Mouse (Mus musculus): ENCODE measurements around the gene Mtg1. TPM values are rescaled to one million over a fixed set of nuclear protein-coding genes. Genes with fewer than 3 reads are reported as not detected.
A peak's percentile ranks its signal among the peaks of the same experiment; 100 is the strongest.
"Not testable (repeated sequence)": the region's sequence is repeated elsewhere in the genome, so short reads cannot be mapped to it uniquely, and the experiment has no call there.

Gene Mtg1
- total RNA-seq, 2 experiments from 2014 or later: not detected

DNA sequence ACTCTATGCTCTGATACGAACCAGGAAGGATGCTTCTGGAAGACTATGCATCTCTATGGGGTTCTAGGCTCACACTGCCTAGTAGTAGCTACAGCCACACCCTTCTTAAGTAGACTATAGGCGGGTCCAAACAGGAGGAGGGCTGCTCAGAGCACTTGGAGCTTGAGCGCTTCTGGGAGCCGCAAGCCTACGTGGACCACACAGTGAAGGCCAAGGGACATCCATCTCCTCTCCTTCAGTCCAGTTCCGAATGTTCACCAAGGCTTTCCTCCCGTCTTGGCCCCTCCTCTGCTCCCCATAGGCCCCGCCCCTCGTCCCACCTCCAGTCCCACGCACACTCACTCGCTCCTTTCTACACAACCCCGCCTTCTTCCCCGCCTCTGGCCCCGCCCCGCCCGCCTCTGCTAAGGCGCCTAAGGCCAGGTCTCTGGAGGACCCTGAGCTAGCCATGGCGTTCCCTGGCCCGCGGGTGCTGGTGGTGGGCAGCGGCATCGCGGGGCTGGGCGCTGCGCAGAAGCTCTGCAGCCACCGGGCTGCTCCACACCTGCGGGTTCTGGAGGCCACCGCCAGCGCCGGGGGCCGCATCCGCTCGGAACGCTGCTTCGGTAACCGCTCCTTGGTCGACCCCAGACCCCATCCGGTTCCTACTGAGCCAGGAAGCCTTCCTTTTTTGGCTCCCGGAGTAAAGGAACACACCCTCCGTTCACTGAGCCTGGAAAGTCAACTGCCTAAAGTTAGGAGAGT is 11.9 kb upstream of the Mtg1 start:
- peak; percentile 96 for ATAC-seq (replicated peaks; ENCODE audit: low FRiP score, poor library complexity, severe bottlenecking)

DNA sequence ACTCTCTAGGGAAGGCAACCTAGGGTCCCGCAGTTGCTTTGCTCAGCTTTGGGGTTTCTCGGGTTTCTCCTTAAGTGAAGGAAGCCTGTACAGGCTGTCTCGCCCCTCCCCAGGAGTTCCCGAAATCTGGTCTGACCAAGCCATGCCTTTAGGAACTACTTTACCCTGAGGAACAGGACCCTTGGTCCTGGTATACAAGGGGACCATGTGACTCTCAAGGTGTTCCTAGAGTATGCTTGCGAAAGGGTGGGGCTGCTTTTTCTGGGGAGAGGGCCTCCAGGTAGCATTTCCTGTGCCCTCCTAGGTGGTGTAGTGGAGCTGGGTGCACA is 11.4 kb upstream of the Mtg1 start:
- no peak for ATAC-seq (replicated peaks; ENCODE audit: low FRiP score, poor library complexity, severe bottlenecking)

DNA sequence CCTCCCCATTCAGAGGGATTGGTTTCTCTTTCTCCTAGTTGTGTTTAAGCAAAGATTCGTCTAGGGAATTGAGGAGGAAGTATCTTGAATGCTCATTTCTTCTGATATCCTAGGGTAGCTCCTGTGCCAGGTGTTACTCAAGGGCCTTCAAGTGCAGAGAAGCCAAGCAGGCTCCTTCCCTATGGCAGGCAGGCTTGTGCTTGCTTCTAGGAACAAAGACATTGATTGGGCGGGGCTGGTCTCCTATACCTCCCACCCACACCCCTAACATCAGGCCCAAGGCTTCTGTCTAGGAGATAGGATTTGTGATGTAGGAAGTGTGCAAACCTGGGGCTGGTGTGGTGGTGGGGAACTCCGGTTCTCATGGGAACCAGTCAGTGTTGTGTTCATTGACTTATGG is 10.4 kb upstream of the Mtg1 start:
- no peak for ATAC-seq (replicated peaks; ENCODE audit: low FRiP score, poor library complexity, severe bottlenecking)

DNA sequence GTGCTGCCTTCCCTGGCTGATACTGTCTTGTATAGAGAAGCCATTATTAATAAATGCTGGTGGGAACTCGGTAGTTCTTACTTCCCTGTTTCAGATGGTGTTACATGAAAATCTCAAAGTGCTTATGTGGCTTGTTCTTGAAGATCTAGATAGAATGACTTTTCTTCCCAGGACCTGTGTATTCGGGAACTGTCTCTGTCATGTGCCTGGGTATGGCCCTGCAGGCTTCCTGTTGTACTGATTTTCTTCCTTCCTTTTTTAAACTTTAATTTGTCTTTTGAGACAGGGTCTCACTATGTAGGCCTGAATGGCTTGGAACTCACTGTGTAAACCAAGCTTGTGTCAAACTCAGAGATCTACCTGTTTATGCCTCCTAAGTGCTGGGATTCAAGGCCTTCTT is 9.5 kb upstream of the Mtg1 start:
- ATAC-seq (replicated peaks; ENCODE audit: low FRiP score, poor library complexity, severe bottlenecking): no peak

DNA sequence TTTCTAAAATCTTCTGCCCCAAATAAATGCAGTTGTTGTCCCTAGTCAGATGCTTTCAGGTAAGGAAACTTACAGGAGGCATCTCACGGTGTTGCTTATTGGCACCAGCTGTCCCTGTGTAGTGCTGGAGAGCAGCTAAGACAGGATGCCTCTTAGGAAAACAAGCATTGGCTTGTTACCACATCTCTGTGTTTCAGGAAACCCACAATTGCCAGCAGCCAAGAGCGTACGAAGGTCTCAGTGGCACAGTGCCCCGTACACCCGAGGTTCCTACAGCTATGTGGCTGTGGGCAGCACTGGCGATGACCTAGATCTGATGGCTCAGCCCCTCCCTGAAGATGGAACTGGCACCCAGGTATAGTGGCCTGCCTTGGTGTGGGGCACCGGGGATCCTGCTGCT is 5.2 kb upstream of the Mtg1 start:
- not testable (repeated sequence) for ATAC-seq (replicated peaks; ENCODE audit: low FRiP score, poor library complexity, severe bottlenecking)

DNA sequence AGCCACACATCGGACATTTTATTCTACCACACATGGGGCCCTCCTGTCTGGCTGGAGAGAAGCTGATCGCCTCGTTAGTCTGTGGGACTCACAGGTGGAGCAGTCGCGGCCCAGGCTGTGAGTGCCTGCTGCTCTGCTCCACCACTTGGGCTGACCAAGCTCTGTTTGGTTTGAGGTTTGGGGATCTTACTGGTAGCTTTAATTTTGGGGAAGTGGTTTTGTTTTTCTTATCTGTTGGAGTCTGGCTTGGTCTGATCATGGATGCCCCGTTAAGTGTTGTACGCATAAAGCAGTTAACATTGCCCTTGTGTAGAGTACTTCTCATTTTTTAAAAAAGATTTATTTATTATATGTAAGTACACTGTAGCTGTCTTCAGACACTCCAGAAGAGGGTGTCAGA is 3.3 kb upstream of the Mtg1 start:
- ATAC-seq (replicated peaks; ENCODE audit: low FRiP score, poor library complexity, severe bottlenecking): not testable (repeated sequence)

DNA sequence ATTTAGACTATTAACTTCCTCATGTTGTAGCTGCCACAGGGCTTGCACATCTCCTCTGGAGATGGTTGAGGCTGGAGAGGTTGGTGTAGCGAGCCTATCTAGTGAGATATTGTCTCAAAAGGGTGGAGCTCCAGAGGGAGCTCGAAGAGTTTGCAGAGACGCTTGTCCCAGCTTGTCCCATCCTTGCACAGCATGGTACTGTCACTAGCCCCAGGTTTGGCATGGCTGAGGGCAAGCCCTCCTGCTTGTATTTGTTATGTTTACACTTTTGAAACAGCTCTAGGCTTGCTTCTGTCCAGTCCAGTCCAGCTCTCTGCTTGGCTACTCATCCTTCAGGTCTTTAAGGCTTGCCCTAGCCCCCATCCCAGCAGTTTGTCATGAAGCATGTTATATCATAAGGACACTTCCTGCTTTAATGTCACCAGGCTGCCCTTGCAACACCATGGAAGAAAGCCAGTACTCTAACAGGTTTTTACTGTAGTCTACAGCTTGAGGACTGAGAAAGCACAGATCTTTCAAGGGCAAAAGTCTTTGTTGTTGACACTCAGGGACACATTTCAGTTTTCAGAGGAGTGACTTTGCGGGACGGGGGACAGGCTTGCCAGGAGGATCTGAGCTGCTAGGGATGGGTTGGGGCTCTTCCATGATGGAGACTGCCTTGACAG is 2.1 kb upstream of the Mtg1 start:
- ATAC-seq (replicated peaks; ENCODE audit: low FRiP score, poor library complexity, severe bottlenecking): no peak

DNA sequence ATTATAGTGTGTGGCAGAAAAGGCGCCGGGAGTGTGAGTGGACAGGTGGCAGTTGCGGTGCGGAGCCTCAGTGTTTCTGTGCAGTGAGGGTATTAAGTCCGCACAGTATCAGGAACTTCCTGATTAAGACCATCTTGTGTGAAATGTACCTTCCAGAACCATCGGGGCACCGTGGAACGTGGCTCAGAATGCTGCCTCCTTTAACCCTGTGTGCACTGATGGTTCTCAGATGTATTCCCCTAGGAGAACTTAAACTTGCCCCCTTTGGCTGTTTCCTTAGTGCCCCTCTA is 602 bp downstream of the Mtg1 start:
- no peak; the same call in 1 of the 2 replicates for ATAC-seq (replicated peaks; ENCODE audit: low FRiP score, poor library complexity, severe bottlenecking)

DNA sequence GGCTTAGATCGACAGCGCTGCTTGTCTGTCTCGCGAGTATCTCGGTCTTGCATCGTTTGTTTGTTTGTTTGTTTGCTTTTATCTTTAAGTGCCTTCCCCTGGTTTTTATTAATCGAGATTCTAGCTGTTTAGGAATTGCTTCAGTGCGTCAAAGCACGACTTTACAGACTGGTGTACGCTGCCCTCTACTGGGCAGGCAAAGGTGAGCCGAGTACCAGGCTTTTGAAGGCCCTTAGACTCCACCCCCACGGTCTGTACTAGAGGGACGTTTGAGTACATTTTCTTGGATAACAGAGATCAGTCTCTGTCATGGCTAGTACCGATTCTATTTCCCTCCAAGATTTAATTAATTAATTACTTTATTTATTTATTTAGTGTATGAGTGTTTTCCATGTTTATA is 4.0 kb downstream of the Mtg1 start:
- ATAC-seq (replicated peaks; ENCODE audit: low FRiP score, poor library complexity, severe bottlenecking): no peak

DNA sequence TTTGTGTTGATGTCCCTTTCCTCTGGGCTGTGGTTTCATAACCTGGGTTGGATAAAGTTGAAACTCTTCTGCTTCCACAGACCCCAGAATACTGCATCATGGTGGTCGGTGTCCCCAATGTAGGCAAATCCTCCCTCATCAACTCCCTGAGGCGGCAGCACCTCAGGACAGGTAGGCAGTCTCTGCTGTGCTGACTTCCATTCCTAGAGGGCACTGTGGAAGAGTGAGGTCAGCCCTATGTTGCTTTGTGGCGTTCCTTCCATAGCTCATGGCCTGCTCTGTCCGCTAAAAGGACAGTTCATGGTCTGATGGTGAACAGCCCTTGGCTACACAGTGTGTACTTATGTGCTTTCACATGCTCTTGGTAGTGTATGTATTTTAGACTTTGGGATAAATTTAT is 7.2 kb downstream of the Mtg1 start:
- no peak for ATAC-seq (replicated peaks; ENCODE audit: low FRiP score, poor library complexity, severe bottlenecking)

DNA sequence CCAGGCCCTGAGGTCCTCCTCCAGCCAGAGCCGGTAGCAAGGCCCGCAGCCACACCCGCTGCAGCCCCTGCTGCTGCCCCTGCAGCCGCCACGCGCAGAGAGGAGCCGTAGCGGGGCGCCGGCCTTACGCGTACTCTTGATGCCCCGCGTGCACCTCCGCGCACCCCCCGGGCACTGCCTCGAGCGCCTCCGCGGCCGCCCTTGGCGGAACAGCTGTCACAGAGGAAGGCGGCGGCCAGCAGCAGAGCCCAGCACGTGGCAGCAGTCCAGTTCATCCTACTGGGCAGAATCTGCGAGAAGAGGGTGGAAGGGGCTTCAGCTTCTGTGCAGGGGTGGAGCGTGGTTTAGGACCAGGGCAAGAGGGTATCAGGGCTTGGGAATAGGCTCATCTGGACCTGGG is 16.0 kb downstream of the Mtg1 start:
- ATAC-seq (replicated peaks; ENCODE audit: low FRiP score, poor library complexity, severe bottlenecking): no peak

DNA sequence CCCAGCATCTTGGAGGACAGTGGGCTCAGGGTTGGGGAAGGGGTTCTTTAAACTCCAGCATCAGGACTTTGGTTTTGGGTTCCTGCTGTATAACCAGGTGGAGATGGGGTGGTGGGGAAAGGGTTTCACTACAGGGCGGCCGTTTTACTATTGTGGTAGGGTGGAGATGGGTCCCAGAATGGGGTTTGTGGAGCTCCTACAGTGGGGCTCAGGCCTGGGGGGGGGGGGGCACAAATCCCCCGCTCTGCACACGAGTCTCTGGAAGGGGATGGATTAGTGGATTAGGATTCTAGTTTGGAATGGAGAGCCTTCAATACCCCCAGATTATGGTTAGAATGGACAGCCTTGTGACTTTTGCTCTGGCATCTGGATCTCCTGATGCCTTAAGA is 16.5 kb downstream of the Mtg1 start:
- no peak for ATAC-seq (replicated peaks; ENCODE audit: low FRiP score, poor library complexity, severe bottlenecking)

DNA sequence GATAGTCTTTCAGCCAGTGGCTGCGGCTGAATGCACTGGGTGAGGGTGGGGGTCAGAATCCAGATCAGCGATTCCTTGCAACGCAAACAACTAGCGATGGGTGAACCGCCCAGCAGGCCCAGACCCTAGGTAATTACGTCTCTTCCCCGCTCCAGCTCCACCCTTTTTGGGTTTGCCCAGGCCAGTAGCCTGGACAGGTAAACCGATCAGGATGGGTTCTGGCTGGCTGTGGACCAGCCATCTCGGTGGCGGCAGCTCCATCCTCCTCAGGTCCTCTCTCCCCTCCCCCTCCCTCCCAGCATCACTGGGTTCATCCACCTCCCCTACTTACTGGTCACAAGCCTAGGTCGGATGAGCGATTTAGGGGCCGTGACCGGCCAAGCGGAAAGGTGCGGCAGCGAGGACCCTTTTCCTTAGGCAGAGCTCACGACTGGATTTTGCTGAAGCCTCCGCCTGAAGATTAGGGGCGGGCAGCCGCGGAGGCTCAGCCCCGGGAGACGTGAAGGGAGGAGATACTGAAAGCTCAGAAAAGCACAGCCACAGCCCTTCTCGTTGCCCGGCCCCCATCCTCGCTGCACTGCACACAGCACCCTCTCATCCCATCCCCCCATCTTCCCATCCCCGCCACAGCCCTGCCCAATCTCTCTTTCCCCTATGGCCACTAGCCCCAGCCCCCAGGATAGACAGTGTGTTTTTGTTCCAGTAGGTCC is 17.0 kb downstream of the Mtg1 start, which contains the start of gene Sprn:
Gene Sprn, minus strand, starts transcription at position 660 of the 710 bp plus-strand sequence.
- ATAC-seq (replicated peaks; ENCODE audit: low FRiP score, poor library complexity, severe bottlenecking): no peak

DNA sequence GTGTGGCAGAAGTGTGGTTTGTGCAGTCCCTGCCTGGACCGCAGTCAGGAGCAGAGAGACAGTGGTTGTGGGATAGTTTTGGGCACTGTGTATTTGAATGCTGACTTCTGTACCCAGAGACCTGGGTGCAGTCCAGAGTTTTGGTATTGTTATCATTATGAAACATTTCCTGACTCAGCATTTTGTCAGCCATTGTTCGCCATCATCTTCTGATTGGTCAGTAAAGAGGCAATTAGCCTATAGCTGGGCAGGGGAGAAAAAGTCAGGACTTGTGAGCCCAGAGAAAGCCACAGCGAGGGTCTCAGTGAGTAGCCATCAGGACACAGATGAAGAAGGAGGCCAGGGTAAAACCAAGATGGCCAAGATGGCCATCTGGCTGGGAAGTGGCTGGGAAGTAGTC is 23.0 kb downstream of the Mtg1 start:
- no peak for ATAC-seq (replicated peaks; ENCODE audit: low FRiP score, poor library complexity, severe bottlenecking)

DNA sequence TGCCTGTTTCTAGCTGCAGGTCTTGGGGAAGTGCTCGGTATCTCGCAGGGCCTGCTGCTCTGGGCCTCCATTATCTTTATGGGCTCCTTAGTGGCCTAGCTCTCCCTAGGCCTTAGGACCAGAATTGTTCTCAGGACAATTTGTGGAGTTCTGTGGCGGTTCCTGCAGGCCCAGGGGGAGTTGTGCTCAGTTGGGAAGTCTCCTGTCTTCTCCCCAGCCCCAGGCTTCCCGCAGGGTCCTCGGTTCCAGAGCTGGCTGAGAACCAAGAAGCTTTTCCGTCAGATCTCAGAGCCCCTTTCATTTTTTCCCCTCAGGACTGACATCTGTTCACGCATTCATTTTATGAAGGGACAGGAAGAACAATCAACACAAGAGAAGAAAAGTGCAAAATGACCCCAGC is 27.3 kb downstream of the Mtg1 start, which contains the start of gene Olfr522:
Gene Olfr522, minus strand, starts transcription at position 101 of the 400 bp plus-strand sequence.
- ATAC-seq (replicated peaks; ENCODE audit: low FRiP score, poor library complexity, severe bottlenecking): no peak

DNA sequence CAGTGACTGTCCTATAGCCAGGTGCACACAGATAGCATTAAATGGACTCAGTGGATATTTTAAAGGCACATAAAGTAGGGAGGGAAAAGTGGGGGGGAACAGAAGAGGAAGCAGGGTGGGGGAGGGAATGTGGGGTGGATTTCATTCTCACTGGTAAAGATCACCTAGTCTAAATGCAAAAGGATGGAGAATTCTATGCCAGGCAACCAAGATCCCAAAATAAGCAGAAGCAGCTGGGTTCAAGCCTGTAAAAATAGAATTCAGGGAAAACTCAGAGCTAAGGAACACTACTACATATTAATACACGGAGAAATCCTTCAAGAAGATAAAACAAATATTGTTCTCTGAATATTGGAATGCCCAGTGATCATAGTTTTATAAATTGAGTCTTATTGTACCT is 30.6 kb downstream of the Mtg1 start:
- ATAC-seq (replicated peaks; ENCODE audit: low FRiP score, poor library complexity, severe bottlenecking): no peak

DNA sequence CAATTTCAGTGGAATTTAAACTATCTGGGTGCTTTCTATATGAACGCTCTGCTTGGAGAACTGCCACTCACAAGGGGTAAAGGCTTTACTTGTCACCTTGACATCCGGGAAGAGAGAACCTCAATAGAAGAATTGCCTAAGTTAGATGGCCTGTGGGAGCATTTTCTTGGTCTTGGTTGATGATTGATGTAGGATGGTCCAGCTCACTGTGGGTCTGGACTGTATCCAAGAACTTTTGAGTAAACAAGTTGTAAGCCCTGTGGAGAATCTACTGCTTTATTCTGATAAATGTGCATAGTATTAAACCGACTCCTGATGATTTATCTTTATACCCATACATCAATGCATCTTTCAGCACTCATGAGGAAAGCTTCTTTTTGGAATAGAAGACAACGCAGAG is 32.0 kb downstream of the Mtg1 start:
- ATAC-seq (replicated peaks; ENCODE audit: low FRiP score, poor library complexity, severe bottlenecking): no peak

DNA sequence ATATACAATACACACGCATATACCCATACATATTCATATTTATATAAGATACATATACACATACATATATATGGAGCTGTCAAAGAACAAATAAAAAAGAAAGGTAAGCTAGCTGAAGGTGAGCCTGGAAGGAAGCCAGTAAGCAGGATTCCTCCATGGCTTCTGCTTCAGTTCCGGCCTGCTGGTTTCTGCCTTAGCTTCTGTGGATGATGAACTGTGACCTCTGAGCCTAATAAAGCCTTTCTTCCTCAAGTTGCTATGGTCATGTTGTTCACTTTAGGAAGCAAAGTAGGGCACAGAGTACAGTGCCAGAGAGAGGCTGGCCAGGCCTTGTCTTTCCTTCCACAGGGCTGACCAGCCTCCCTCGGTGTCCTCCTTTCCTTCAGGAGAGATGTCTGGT is 33.5 kb downstream of the Mtg1 start:
- no peak for ATAC-seq (replicated peaks; ENCODE audit: low FRiP score, poor library complexity, severe bottlenecking)

DNA sequence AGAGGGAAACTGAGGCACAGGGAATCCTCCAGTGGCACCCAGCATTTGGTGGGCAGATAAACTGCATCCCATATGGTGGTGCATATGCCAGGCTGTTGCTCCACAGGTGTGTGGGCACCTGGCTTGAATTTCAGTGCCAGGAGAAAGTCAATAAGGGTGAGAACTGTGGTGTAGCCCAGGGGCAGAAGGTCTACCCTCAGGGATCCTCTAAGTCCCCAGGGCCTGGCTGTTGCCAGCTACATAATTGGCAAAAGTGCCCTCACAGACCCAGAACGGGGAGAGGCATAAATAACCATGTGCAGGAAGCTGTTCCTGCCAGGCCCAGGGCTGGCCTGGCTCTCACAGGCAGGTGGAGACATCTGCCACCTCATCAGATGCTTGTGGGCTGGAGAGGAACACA is 35.6 kb downstream of the Mtg1 start, which contains the start of gene Olfr523:
Gene Olfr523, plus strand, starts transcription at position 282 of the 400 bp plus-strand sequence.
- no peak for ATAC-seq (replicated peaks; ENCODE audit: low FRiP score, poor library complexity, severe bottlenecking)

DNA sequence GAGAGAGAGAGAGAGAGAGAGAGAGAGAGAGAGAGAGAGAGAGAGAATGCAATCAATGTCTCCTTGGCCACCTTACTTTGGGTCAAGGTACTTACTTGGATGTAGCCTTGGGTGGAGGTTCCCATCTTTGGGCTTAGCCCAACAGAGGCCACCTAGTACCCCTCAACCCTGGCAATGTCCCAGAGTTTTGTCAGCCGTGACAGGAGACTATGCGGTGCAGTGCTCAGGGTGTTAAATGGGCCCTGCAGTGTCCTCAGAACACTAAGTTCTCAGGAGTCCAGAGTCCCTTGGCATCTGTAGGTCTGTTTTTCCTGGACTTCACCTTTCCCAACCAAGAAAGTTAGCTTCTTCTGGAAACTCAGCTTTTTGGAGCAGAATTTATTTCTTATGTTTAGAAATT is 41.8 kb downstream of the Mtg1 start:
- no peak for ATAC-seq (replicated peaks; ENCODE audit: low FRiP score, poor library complexity, severe bottlenecking)

DNA sequence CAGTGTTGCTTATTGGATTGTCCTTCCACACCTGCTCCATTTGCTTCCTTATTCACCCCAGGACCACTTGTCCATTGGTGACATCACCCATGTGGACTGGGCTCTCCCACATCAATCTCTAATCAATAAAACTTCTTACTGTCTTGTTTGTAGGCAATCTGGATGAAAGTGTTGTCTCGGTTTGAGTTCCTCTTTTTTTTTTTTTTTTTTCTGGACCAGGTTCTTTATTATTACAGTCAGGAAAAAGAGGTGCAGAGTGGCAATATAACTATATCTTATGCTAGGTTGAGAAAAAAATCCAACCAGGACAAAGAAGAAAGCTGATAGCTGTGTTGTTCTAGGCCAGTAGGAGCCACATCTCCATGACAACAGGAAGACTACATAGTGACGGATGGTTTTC is 43.3 kb downstream of the Mtg1 start:
- no peak for ATAC-seq (replicated peaks; ENCODE audit: low FRiP score, poor library complexity, severe bottlenecking)
